Mouse (Mus musculus) testis, adult 2 months (tissue): ENCODE results near the gene Commd1.

Source experiments
- CTCF ChIP-seq: fragments of 200-500 bp; IDR thresholded peaks from 2 replicates; pipeline ENCODE4 v1.5.1; 2012; ENCODE audit warnings: low read depth, mild to moderate bottlenecking, inconsistent platforms, low read length, moderate library complexity; ENCODE audit not compliant: control insufficient read depth, insufficient read depth, insufficient replicate concordance
- POLR2A ChIP-seq: fragments of 200-500 bp; IDR thresholded peaks from 2 replicates; pipeline ENCODE4 v1.6.1; 2012; ENCODE audit warnings: low read depth, mild to moderate bottlenecking, inconsistent platforms, low read length, moderate library complexity; ENCODE audit not compliant: control insufficient read depth

- no peak for TF ChIP-seq POLR2A
- TF ChIP-seq CTCF, result no peak
These were observed 3.5 kb downstream of the Commd1 start for GRCm38 (mm10) chr11:22978711-22979110.
